Mouse (Mus musculus): ENCODE measurements at regions not wholly inside any gene's neighbourhood (a gene's known extent, or its start where the extent isn't known, plus 50 kb on each side); places are given as distances from the start of the nearest gene placed in this dataset.

- H3K27me3 ChIP-seq (ENCODE audit: control insufficient read depth, insufficient read depth, low read length) = no peaks in the 10 kb centered on the region
- no peaks in the 10 kb centered on the region for H3K36me3 ChIP-seq (ENCODE audit: control insufficient read depth, insufficient read depth, low read length)
- H3K4me3 ChIP-seq (replicated peaks; ENCODE audit: low read length) = no peak overlapping the region
- H3K4me2 ChIP-seq (ENCODE audit: low read depth, low read length) = no peak overlapping the region
- WGBS = 70% methylated on average over 13 of the region's 13 CpGs
- H3K9ac ChIP-seq (ENCODE audit: low read length) = no peak overlapping the region
- no peaks in the 10 kb centered on the region for H3K4me1 ChIP-seq (ENCODE audit: control insufficient read depth, insufficient read depth, low read length)
- no peak for ATAC-seq (ENCODE audit: insufficient read depth, low FRiP score)
- H3K27ac ChIP-seq (ENCODE audit: low read length) = no peak overlapping the region
- no peaks in the 10 kb centered on the region for H3K9me3 ChIP-seq (replicated peaks; ENCODE audit: control insufficient read depth, low read length)
Measured at GRCm38 (mm10) chr12:107779306-107780057, 223.9 kb downstream of the Bcl11b start.

GRCm38 (mm10) chr12:107782147-107782546, 221.3 kb downstream of the Bcl11b start:
- H3K27ac ChIP-seq (ENCODE audit: low read length) = no peak overlapping the region
- H3K36me3 ChIP-seq (ENCODE audit: control insufficient read depth, insufficient read depth, low read length) = no peaks in the 10 kb centered on the region
- no peak overlapping the region for H3K4me3 ChIP-seq (replicated peaks; ENCODE audit: low read length)
- H3K9ac ChIP-seq (ENCODE audit: low read length) = no peak overlapping the region
- no peak overlapping the region for H3K4me2 ChIP-seq (ENCODE audit: low read depth, low read length)
- no peaks in the 10 kb centered on the region for H3K4me1 ChIP-seq (ENCODE audit: control insufficient read depth, insufficient read depth, low read length)
- WGBS = 67% methylated on average over 3 of the region's 3 CpGs
- no peak for ATAC-seq (ENCODE audit: insufficient read depth, low FRiP score)
- no peaks in the 10 kb centered on the region for H3K27me3 ChIP-seq (ENCODE audit: control insufficient read depth, insufficient read depth, low read length)
- H3K9me3 ChIP-seq (replicated peaks; ENCODE audit: control insufficient read depth, low read length) = no peaks in the 10 kb centered on the region

GRCm38 (mm10) chr12:107783831-107784230, 219.6 kb downstream of the Bcl11b start:
- Histone ChIP-seq H3K4me1 (ENCODE audit: control insufficient read depth, insufficient read depth, low read length) (no peaks in the 10 kb centered on the region), H3K4me3 (replicated peaks; ENCODE audit: low read length) (no peak overlapping the region), H3K9ac (ENCODE audit: low read length) (no peak overlapping the region), H3K27me3 (ENCODE audit: control insufficient read depth, insufficient read depth, low read length) (no peaks in the 10 kb centered on the region), H3K9me3 (replicated peaks; ENCODE audit: control insufficient read depth, low read length) (no peaks in the 10 kb centered on the region), H3K4me2 (ENCODE audit: low read depth, low read length) (no peak overlapping the region), H3K36me3 (ENCODE audit: control insufficient read depth, insufficient read depth, low read length) (no peaks in the 10 kb centered on the region), H3K27ac (ENCODE audit: low read length) (no peak overlapping the region)
- ATAC-seq (ENCODE audit: insufficient read depth, low FRiP score) = no peak
- 76% methylated on average over 7 of the region's 7 CpGs for WGBS

DNA sequence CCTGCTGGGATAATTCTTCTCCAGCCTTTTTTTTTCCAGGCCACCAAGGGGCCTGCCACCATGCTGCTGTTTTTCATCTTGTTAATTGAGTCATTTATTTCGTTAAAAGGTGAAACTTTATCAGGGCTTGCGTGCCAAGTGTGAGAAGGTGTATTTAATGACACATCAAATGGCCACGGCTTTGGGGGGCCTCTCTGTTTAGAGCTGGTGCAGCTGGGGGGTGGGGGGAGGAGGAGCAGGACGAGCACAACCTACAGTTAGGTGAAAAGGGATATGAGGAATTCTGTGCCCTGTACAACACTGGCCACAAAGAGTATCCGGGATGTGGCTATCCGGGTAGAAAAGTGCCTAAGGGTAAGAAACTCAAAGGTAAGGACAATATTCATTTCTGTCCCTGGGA, 213.6 kb downstream of the Bcl11b start:
- Histone ChIP-seq H3K4me1 (ENCODE audit: control insufficient read depth, insufficient read depth, low read length) (no peaks in the 10 kb centered on the region), H3K4me3 (replicated peaks; ENCODE audit: low read length) (no peak overlapping the region), H3K27ac (ENCODE audit: low read length) (no peak overlapping the region), H3K4me2 (ENCODE audit: low read depth, low read length) (no peak overlapping the region), H3K9ac (ENCODE audit: low read length) (no peak overlapping the region), H3K27me3 (ENCODE audit: control insufficient read depth, insufficient read depth, low read length) (no peaks in the 10 kb centered on the region), H3K36me3 (ENCODE audit: control insufficient read depth, insufficient read depth, low read length) (no peaks in the 10 kb centered on the region), H3K9me3 (replicated peaks; ENCODE audit: control insufficient read depth, low read length) (0 out of 2 replicates have a peak, but pooled peaks cover 4% of the 10 kb centered on the region)
- no peak for ATAC-seq (ENCODE audit: insufficient read depth, low FRiP score)
- WGBS = 44% methylated on average over 6 of the region's 6 CpGs

- no peak overlapping the region for H3K9ac ChIP-seq (ENCODE audit: low read length)
- WGBS = 79% methylated on average over 5 of the region's 5 CpGs
- H3K36me3 ChIP-seq (ENCODE audit: control insufficient read depth, insufficient read depth, low read length) = no peaks in the 10 kb centered on the region
- H3K9me3 ChIP-seq (replicated peaks; ENCODE audit: control insufficient read depth, low read length) = no peaks in the 10 kb centered on the region
- no peak for ATAC-seq (ENCODE audit: insufficient read depth, low FRiP score)
- H3K4me3 ChIP-seq (replicated peaks; ENCODE audit: low read length) = no peak overlapping the region
- no peak overlapping the region for H3K27ac ChIP-seq (ENCODE audit: low read length)
- no peak overlapping the region for H3K4me2 ChIP-seq (ENCODE audit: low read depth, low read length)
- H3K4me1 ChIP-seq (ENCODE audit: control insufficient read depth, insufficient read depth, low read length) = no peaks in the 10 kb centered on the region
- H3K27me3 ChIP-seq (ENCODE audit: control insufficient read depth, insufficient read depth, low read length) = no peaks in the 10 kb centered on the region
Measured at GRCm38 (mm10) chr12:107800296-107800695, 203.1 kb downstream of the Bcl11b start.

DNA sequence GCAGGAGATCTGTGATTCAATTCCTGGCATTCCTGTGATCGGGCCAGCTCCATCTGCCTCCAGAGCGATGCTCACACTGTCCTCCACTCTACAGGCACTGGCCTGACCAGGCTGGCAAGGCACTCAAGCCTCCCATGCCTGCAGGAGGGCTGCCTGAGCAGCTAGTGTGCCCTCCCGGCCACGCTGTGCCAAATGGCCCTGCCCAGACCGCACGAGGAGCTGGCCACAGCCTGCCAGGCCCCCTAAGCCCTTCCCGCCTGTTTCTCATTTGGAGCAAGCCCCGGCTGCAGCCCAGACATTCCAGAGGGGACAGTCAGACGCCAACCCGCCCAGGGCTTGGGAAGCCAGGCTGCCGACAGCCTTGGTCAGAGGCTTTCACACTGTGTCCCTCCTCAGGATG, 195.8 kb downstream of the Bcl11b start:
- Histone ChIP-seq H3K4me2 (ENCODE audit: low read depth, low read length) (no peak overlapping the region), H3K27ac (ENCODE audit: low read length) (no peak overlapping the region), H3K4me1 (ENCODE audit: control insufficient read depth, insufficient read depth, low read length) (peaks cover 6% of the 10 kb centered on the region; the same call in 1 of the 2 replicates), H3K4me3 (replicated peaks; ENCODE audit: low read length) (no peak overlapping the region), H3K36me3 (ENCODE audit: control insufficient read depth, insufficient read depth, low read length) (no peaks in the 10 kb centered on the region), H3K27me3 (ENCODE audit: control insufficient read depth, insufficient read depth, low read length) (peaks cover 13% of the 10 kb centered on the region; the same call in 1 of the 2 replicates), H3K9ac (ENCODE audit: low read length) (no peak overlapping the region), H3K9me3 (replicated peaks; ENCODE audit: control insufficient read depth, low read length) (no peaks in the 10 kb centered on the region)
- 10% methylated on average over 11 of the region's 11 CpGs for WGBS
- ATAC-seq (ENCODE audit: insufficient read depth, low FRiP score) = no peak

DNA sequence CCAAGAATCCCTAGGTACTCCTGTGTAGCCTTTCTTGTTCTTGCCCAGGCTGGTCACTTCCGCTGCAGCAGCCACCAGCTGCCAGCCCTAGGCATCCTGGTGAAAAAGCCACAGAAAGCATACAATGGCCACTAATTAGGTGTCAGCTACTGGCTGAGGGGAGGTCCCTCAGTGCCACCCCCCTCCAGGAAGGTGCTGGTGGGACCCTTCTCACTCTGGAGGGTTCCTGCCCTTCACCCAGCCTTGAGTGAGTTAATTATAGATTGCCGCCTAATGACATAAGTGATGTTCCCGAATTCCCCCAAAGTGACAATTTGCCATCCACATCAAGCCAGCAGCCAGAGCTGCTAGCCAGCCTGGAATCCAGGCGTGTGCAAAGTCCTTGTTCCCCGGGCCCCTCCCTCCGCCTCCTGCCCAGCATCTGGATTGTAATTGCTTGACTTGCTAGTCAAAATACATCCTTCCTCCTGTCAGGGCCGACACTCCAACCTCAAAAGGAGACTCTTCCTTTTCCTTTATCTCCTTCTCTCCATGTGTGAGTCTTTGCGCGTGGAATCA, 195.2 kb downstream of the Bcl11b start:
- Histone ChIP-seq H3K9ac (ENCODE audit: low read length) (no peak overlapping the region), H3K4me2 (ENCODE audit: low read depth, low read length) (no peak overlapping the region), H3K27ac (ENCODE audit: low read length) (no peak overlapping the region), H3K36me3 (ENCODE audit: control insufficient read depth, insufficient read depth, low read length) (no peaks in the 10 kb centered on the region), H3K9me3 (replicated peaks; ENCODE audit: control insufficient read depth, low read length) (no peaks in the 10 kb centered on the region), H3K4me3 (replicated peaks; ENCODE audit: low read length) (no peak overlapping the region), H3K4me1 (ENCODE audit: control insufficient read depth, insufficient read depth, low read length) (peaks cover 6% of the 10 kb centered on the region; the same call in 1 of the 2 replicates), H3K27me3 (ENCODE audit: control insufficient read depth, insufficient read depth, low read length) (peaks cover 13% of the 10 kb centered on the region; the same call in 1 of the 2 replicates)
- WGBS = 60% methylated on average over 9 of the region's 9 CpGs
- ATAC-seq (ENCODE audit: insufficient read depth, low FRiP score) = no peak

DNA sequence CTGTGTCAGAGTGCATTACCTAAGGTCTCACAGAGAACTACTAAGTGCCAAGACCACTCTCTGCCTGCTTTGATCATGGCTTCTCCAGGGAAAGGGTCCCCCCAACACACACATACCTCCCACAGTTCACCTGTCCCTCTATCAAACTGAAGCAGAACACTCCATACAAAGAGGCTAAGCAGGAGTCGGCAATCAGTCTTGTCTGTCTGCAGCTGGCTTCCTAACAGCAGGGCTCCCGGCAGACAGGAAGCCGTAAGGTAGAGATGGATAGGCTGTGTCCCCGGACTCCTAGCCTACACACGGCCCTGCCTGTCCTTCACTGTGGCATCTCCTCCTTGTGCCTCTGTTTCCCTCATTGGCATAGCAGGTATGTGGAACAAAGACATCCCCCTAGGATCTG, 192.2 kb downstream of the Bcl11b start:
- 29% methylated on average over 5 of the region's 5 CpGs for WGBS
- no peaks in the 10 kb centered on the region for H3K9me3 ChIP-seq (replicated peaks; ENCODE audit: control insufficient read depth, low read length)
- H3K27me3 ChIP-seq (ENCODE audit: control insufficient read depth, insufficient read depth, low read length) = peaks cover 13% of the 10 kb centered on the region; the same call in 1 of the 2 replicates
- H3K27ac ChIP-seq (ENCODE audit: low read length) = no peak overlapping the region
- H3K9ac ChIP-seq (ENCODE audit: low read length) = no peak overlapping the region
- ATAC-seq (ENCODE audit: insufficient read depth, low FRiP score) = no peak
- H3K36me3 ChIP-seq (ENCODE audit: control insufficient read depth, insufficient read depth, low read length) = no peaks in the 10 kb centered on the region
- no peak overlapping the region for H3K4me3 ChIP-seq (replicated peaks; ENCODE audit: low read length)
- H3K4me2 ChIP-seq (ENCODE audit: low read depth, low read length) = no peak overlapping the region
- peaks cover 6% of the 10 kb centered on the region; the same call in 1 of the 2 replicates for H3K4me1 ChIP-seq (ENCODE audit: control insufficient read depth, insufficient read depth, low read length)

DNA sequence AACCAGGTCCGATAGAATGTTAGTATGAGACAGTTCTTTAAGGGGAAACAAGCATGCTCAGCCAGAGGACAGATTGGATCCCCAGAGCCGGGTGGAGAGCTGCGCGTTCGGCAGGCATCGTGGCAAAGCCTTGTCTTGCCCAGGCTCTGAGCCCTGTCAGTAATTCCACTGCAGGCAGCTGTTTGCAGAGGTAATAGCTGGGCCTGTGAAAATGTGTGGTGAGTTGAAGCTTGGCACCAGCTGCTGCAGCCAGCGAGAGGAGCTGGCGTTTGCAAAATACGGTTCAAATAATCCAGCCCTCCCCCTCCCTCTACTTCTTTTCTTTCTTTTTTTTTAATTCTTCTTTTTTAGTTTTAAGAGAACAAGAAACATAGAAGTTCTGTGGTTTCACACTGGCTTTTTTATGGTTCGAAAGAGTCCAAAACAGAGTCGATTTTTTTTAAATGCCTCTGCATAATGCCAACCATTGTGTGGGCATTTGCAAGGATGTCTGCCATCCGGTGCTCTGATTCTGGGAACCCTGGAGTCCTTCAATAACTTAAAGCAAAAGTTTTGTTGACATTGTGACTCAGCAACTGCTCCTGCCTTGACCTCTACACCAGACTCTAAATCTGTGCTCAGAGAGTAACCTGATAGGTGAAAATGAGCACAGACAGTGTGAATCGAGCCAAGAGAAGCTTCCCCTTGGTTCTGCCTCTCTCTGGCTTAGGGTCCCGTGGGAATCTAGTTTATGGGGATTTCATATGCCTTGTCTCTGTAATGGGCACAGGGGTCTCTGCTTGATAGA, 190.7 kb downstream of the Bcl11b start:
- Histone ChIP-seq H3K36me3 (ENCODE audit: control insufficient read depth, insufficient read depth, low read length) (no peaks in the 10 kb centered on the region), H3K27ac (ENCODE audit: low read length) (no peak overlapping the region), H3K4me2 (ENCODE audit: low read depth, low read length) (no peak overlapping the region), H3K4me3 (replicated peaks; ENCODE audit: low read length) (no peak overlapping the region), H3K9me3 (replicated peaks; ENCODE audit: control insufficient read depth, low read length) (no peaks in the 10 kb centered on the region), H3K4me1 (ENCODE audit: control insufficient read depth, insufficient read depth, low read length) (peaks cover 2% of the 10 kb centered on the region; the same call in 1 of the 2 replicates), H3K27me3 (ENCODE audit: control insufficient read depth, insufficient read depth, low read length) (peaks cover 10% of the 10 kb centered on the region; the same call in 1 of the 2 replicates), H3K9ac (ENCODE audit: low read length) (no peak overlapping the region)
- 54% methylated on average over 14 of the region's 14 CpGs for WGBS
- no peak for ATAC-seq (ENCODE audit: insufficient read depth, low FRiP score)
